Mouse (Mus musculus): ENCODE results near the gene Rbak. TPM values are rescaled to one million over a fixed set of nuclear protein-coding genes. Genes with fewer than 3 reads are reported as not detected.

Rbak gene
- polyA plus RNA-seq, 1 experiment from 2014 or later: 5.0 TPM

DNA sequence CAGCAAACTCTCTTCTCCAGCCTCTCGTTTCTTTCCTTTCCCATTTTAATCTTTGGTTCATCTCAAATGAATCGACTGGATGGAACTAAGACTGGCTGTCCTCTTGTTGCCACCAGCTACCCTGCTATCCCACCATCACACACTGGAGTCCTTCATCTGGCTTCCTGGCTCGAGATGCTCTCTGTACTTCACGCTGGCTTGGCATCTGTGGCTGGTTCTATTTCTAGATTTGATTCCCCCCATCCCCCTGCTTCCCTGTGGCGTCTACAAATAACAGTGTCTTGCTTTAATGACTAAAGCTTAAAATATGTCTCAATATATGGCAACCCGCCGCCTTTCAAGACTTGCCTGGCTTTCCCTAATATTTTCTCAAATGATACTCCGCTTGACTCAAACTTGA lies 52.7 kb downstream of the Rbak start:
- WGBS: 78% methylated on average over 8 of the region's 8 CpGs
- peaks cover 14% of the 10 kb centered on the region; the same call in 1 of the 2 replicates for H3K9me3 ChIP-seq (ENCODE audit: control insufficient read depth, low read length)
- H3K4me3 ChIP-seq (ENCODE audit: low read length): no peak overlapping the region
- H3K27ac ChIP-seq (ENCODE audit: low read length): no peak overlapping the region
- no peak overlapping the region for H3K9ac ChIP-seq (ENCODE audit: low read depth, low read length)
- no peak overlapping the region for H3K4me2 ChIP-seq (ENCODE audit: low read depth, low read length)
- ATAC-seq: no peak
- no peaks in the 10 kb centered on the region for H3K36me3 ChIP-seq (ENCODE audit: control insufficient read depth, insufficient read depth, low read length)
- H3K4me1 ChIP-seq (ENCODE audit: control insufficient read depth, insufficient read depth, low read length): no peaks in the 10 kb centered on the region
- no peaks in the 10 kb centered on the region for H3K27me3 ChIP-seq (replicated peaks; ENCODE audit: control insufficient read depth, insufficient read depth, low read length)

GRCm38 (mm10) chr5:143126908-143127307 lies 53.7 kb downstream of the Rbak start:
- no peaks in the 10 kb centered on the region for H3K36me3 ChIP-seq (ENCODE audit: control insufficient read depth, insufficient read depth, low read length)
- no peak for ATAC-seq
- H3K9ac ChIP-seq (ENCODE audit: low read depth, low read length): no peak overlapping the region
- H3K4me3 ChIP-seq (ENCODE audit: low read length): no peak overlapping the region
- H3K9me3 ChIP-seq (ENCODE audit: control insufficient read depth, low read length): peaks cover 14% of the 10 kb centered on the region; the same call in 1 of the 2 replicates
- H3K4me2 ChIP-seq (ENCODE audit: low read depth, low read length): no peak overlapping the region
- H3K27ac ChIP-seq (ENCODE audit: low read length): no peak overlapping the region
- no peaks in the 10 kb centered on the region for H3K27me3 ChIP-seq (replicated peaks; ENCODE audit: control insufficient read depth, insufficient read depth, low read length)
- 68% methylated on average over 4 of the region's 4 CpGs for WGBS
- H3K4me1 ChIP-seq (ENCODE audit: control insufficient read depth, insufficient read depth, low read length): no peaks in the 10 kb centered on the region

DNA sequence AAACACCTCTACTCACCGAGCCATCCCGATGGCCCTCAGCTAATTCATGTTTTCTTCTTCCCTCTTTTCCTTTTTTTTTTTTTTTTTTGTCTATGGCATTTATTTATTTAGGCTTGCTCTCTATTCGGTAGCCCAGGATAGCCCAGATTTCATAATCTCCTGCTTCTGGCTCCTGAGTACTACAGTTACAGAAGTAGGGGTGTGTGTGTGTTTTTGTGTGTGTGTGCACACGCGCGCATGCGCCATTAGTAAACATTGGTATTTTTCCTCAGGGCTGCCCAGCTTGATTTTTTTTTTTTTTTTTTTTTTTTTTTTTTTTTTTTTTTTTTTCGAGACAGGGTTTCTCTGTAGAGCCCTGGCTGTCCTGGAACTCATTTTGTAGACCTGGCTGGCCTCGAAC lies 54.5 kb downstream of the Rbak start:
- no peaks in the 10 kb centered on the region for H3K27me3 ChIP-seq (replicated peaks; ENCODE audit: control insufficient read depth, insufficient read depth, low read length)
- no peaks in the 10 kb centered on the region for H3K36me3 ChIP-seq (ENCODE audit: control insufficient read depth, insufficient read depth, low read length)
- no peak overlapping the region for H3K9ac ChIP-seq (ENCODE audit: low read depth, low read length)
- H3K4me3 ChIP-seq (ENCODE audit: low read length): no peak overlapping the region
- no peaks in the 10 kb centered on the region for H3K4me1 ChIP-seq (ENCODE audit: control insufficient read depth, insufficient read depth, low read length)
- H3K27ac ChIP-seq (ENCODE audit: low read length): no peak overlapping the region
- 91% methylated on average over 9 of the region's 9 CpGs for WGBS
- no peak for ATAC-seq
- H3K9me3 ChIP-seq (ENCODE audit: control insufficient read depth, low read length): peaks cover 14% of the 10 kb centered on the region; the same call in 1 of the 2 replicates
- H3K4me2 ChIP-seq (ENCODE audit: low read depth, low read length): no peak overlapping the region

GRCm38 (mm10) chr5:143125601-143126000 lies 55.0 kb downstream of the Rbak start:
- no peaks in the 10 kb centered on the region for H3K36me3 ChIP-seq (ENCODE audit: control insufficient read depth, insufficient read depth, low read length)
- no peak overlapping the region for H3K4me3 ChIP-seq (ENCODE audit: low read length)
- H3K27ac ChIP-seq (ENCODE audit: low read length): no peak overlapping the region
- ATAC-seq: no peak
- H3K9ac ChIP-seq (ENCODE audit: low read depth, low read length): no peak overlapping the region
- H3K27me3 ChIP-seq (replicated peaks; ENCODE audit: control insufficient read depth, insufficient read depth, low read length): no peaks in the 10 kb centered on the region
- H3K4me1 ChIP-seq (ENCODE audit: control insufficient read depth, insufficient read depth, low read length): no peaks in the 10 kb centered on the region
- H3K4me2 ChIP-seq (ENCODE audit: low read depth, low read length): no peak overlapping the region
- peaks cover 13% of the 10 kb centered on the region; the same call in 1 of the 2 replicates for H3K9me3 ChIP-seq (ENCODE audit: control insufficient read depth, low read length)
- WGBS: 54% methylated on average over 7 of the region's 7 CpGs

GRCm38 (mm10) chr5:143124805-143125378 lies 55.7 kb downstream of the Rbak start:
- ATAC-seq: no peak
- Histone ChIP-seq H3K27me3 (replicated peaks; ENCODE audit: control insufficient read depth, insufficient read depth, low read length) (no peaks in the 10 kb centered on the region), H3K27ac (ENCODE audit: low read length) (no peak overlapping the region), H3K36me3 (ENCODE audit: control insufficient read depth, insufficient read depth, low read length) (no peaks in the 10 kb centered on the region), H3K4me3 (ENCODE audit: low read length) (no peak overlapping the region), H3K4me2 (ENCODE audit: low read depth, low read length) (no peak overlapping the region), H3K9ac (ENCODE audit: low read depth, low read length) (no peak overlapping the region), H3K4me1 (ENCODE audit: control insufficient read depth, insufficient read depth, low read length) (no peaks in the 10 kb centered on the region), H3K9me3 (ENCODE audit: control insufficient read depth, low read length) (peaks cover 9% of the 10 kb centered on the region; the same call in 1 of the 2 replicates)
- WGBS: 85% methylated on average over 4 of the region's 4 CpGs

DNA sequence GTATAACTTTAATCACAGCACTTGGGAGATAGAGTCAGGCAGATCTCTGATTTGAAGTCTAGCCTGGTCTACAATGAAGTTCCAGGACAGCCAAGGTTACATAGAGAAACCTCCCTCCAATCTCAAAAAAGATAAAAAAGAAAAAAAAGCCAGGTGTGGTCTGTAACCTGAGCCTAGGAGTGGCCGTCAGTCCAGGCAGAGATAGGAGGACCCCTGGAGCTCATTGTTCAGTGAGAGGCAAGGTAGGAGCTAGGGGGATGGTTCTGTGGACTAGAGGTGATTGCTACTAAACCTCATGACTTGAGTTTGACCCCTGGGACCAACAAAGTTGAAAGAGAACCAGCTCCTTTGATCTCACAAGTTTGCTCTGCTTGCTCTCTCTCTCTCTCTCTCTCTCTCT lies 57.9 kb downstream of the Rbak start:
- ATAC-seq: no peak
- Histone ChIP-seq H3K27ac (ENCODE audit: low read length) (no peak overlapping the region), H3K9me3 (ENCODE audit: control insufficient read depth, low read length) (no peaks in the 10 kb centered on the region), H3K4me1 (ENCODE audit: control insufficient read depth, insufficient read depth, low read length) (no peaks in the 10 kb centered on the region), H3K9ac (ENCODE audit: low read depth, low read length) (no peak overlapping the region), H3K27me3 (replicated peaks; ENCODE audit: control insufficient read depth, insufficient read depth, low read length) (no peaks in the 10 kb centered on the region), H3K4me3 (ENCODE audit: low read length) (no peak overlapping the region), H3K4me2 (ENCODE audit: low read depth, low read length) (no peak overlapping the region), H3K36me3 (ENCODE audit: control insufficient read depth, insufficient read depth, low read length) (no peaks in the 10 kb centered on the region)
- WGBS: 11% methylated on average over 1 of the region's 1 CpGs

Small RNA genes lying within 50 kb of the gene (microRNA-seq; reads per million reads assigned to microRNA genes)
- gene Gm44405: not detected

Other genes starting within 250 kb of the Rbak start
- gene Fscn1, start 220.4 kb downstream of the Rbak start, polyA plus RNA-seq (2015; fragmentation: Nextera tagmentation; extraction: Ambion mirVana): 120 and 129 TPM in 2 replicates
- 26.5 and 28.4 TPM in 2 replicates for gene Rnf216, start 67.8 kb downstream of the Rbak start, polyA plus RNA-seq (2015; fragmentation: Nextera tagmentation; extraction: Ambion mirVana)
- gene Olfr718-ps1, start 33.2 kb downstream of the Rbak start, polyA plus RNA-seq (2015; fragmentation: Nextera tagmentation; extraction: Ambion mirVana): not detected in 2 replicates
- not detected in 2 replicates for gene Spdye4b, start 242 bp upstream of the Rbak start, polyA plus RNA-seq (2015; fragmentation: Nextera tagmentation; extraction: Ambion mirVana)
- not detected in 2 replicates for gene Spdye4a, start 46.1 kb upstream of the Rbak start, polyA plus RNA-seq (2015; fragmentation: Nextera tagmentation; extraction: Ambion mirVana)
- 7.4 and 8.0 TPM in 2 replicates for gene Zfp12, start 54.4 kb upstream of the Rbak start, polyA plus RNA-seq (2015; fragmentation: Nextera tagmentation; extraction: Ambion mirVana)
- gene Zfp316, start 89.2 kb upstream of the Rbak start, polyA plus RNA-seq (2015; fragmentation: Nextera tagmentation; extraction: Ambion mirVana): 0.43 and 0.56 TPM in 2 replicates
- gene Zfp853, start 112.8 kb upstream of the Rbak start, polyA plus RNA-seq (2015; fragmentation: Nextera tagmentation; extraction: Ambion mirVana): not detected in 2 replicates
- 28.9 and 30.0 TPM in 2 replicates for gene E130309D02Rik, start 134.6 kb upstream of the Rbak start, polyA plus RNA-seq (2015; fragmentation: Nextera tagmentation; extraction: Ambion mirVana)
- gene Zdhhc4, start 148.5 kb upstream of the Rbak start, polyA plus RNA-seq (2015; fragmentation: Nextera tagmentation; extraction: Ambion mirVana): 61.6 and 66.0 TPM in 2 replicates
- gene Grid2ip, start 176.6 kb upstream of the Rbak start, polyA plus RNA-seq (2015; fragmentation: Nextera tagmentation; extraction: Ambion mirVana): 0.09 and 0.28 TPM in 2 replicates
- gene Kdelr2, start 223.1 kb upstream of the Rbak start, polyA plus RNA-seq (2015; fragmentation: Nextera tagmentation; extraction: Ambion mirVana): 345 and 360 TPM in 2 replicates

All from intestine, embryonic 16.5 days (tissue).